Mouse (Mus musculus) B cell, adult (primary cell): ENCODE data around the gene Gm21936. TPM values are rescaled to one million over a fixed set of nuclear protein-coding genes. Genes with fewer than 3 reads are reported as not detected.

Experiments
- total RNA-seq: library from RNA; stranded (reverse); gene quantifications from 4 replicates; pipeline ENCODE4 v1.2.4, GENCODE M21; 2023; ENCODE audit not compliant: inconsistent age

Gm21936 gene
- not detected in 4 replicates for total RNA-seq

DNA sequence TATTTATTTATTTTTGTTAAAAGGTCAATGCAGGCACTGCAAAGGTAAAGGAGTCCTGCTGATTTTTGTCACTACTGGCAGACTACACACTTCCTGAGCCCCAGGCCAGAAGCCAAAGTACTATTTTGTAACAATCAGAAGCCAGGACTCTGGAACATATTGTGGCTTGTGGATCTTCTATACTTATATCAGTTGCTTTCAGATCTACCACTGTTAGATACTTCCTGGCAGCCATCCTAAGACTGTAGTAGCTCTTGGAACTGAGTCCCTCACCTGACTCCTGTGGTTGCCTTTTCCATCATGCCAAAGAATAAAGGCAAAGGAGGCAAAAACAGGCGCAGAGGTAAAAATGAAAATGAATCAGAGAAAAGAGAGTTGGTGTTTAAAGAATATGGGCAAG lies at the start of gene Gm21936:
Gm21936 (plus strand) TSS at position 301 of the 400 bp plus-strand sequence.

DNA sequence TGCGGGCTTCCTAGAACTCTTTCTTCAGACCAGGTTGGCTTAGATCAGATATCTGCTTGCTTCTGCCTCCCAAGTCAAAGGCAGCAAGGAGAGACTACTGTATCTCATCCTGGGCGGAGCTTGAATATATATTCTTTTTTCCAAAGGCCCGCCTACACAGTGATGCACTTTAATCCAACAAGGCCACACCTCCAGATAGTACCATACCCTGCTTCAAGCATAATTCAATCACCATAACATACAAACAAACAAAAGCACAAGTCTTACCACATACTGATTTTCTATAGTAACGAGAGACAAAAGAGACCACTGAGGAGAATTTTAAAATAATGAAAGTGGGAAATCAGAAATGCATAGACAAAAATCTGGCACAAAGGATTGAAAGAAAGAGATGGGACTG lies 19.7 kb upstream of the Gm21936 start, which contains the start of gene Gm21319:
Gm21319 (minus strand) TSS at position 101 of the 400 bp plus-strand sequence.

DNA sequence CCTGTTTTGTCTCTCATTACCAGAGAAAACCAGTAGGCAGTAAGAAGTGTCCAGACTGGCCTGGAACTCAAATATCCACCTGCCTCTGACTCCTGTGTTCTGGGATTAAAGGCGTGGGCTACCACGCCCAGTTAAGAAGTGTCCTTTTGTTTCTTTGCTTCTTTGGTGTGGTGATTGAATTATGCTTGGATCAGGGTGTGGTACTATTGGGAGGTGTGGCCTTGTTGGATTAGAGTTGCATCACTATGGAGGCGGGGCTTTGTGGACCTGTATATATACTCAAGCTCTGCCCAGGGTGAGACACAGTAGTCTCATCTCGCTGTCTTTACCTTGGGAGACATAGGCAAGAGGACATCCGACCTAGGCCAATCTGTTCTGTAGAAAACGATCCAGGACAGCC lies 21.0 kb downstream of the Gm21936 start, which contains the start of gene BB287469:
BB287469 (plus strand) TSS at position 301 of the 400 bp plus-strand sequence.

DNA sequence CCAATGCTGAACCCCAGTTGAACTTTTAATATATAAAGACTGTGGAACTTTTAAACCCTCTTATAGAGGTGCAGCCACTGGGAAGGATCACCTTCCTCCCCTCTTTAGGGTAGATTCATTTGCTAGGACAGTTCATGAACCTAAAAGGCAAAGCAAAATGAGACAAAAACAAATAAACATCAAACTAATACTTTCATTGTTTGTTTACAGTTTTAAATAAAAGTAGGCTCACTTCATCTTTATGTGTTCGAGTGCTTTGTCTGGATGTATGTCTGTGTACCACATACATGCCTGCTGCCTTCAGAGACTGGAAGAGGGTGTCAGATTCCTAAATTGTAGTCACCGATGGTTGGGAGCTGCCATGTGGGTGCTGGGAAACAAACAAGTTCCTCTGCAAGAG lies 46.9 kb downstream of the Gm21936 start, which contains the start of gene Gm2001:
Gm2001 (minus strand) TSS at position 101 of the 400 bp plus-strand sequence.

Other genes starting within 250 kb of the Gm21936 start
- gene Oog1, start 192.8 kb upstream of the Gm21936 start, total RNA-seq = not detected in 4 replicates
- not detected in 4 replicates for gene Gm4027, start 176.6 kb upstream of the Gm21936 start, total RNA-seq
- not detected in 4 replicates for gene Gm16381, start 150.9 kb upstream of the Gm21936 start, total RNA-seq
- not detected in 4 replicates for gene Gm21319, start 19.8 kb upstream of the Gm21936 start, total RNA-seq
- not detected in 4 replicates for gene BB287469, start 21.1 kb downstream of the Gm21936 start, total RNA-seq
- gene Gm2001, start 46.8 kb downstream of the Gm21936 start, total RNA-seq = not detected in 4 replicates
- not detected in 4 replicates for gene Gm2016, start 78.6 kb downstream of the Gm21936 start, total RNA-seq
- not detected in 4 replicates for gene Gm2022, start 99.9 kb downstream of the Gm21936 start, total RNA-seq
- gene Gm2035, start 124.3 kb downstream of the Gm21936 start, total RNA-seq = not detected in 4 replicates
- not detected in 4 replicates for gene Gm2042, start 158.6 kb downstream of the Gm21936 start, total RNA-seq
- gene Gm2075, start 216.3 kb downstream of the Gm21936 start, total RNA-seq = not detected in 4 replicates
- gene Gm6803, start 223.3 kb downstream of the Gm21936 start, total RNA-seq = not detected in 4 replicates
- not detected in 4 replicates for gene Gm2056, start 231.5 kb downstream of the Gm21936 start, total RNA-seq